Mouse (Mus musculus) natural killer cell, adult 2 months (primary cell): ENCODE measurements around the gene Odf3b.

Experiments
- DNase-seq, 2 experiments: peaks; one replicate each; pipeline ENCODE4 v3.0.0; 2022; ENCODE audit warnings: low spot score in 2 of 2

Odf3b gene

DNA sequence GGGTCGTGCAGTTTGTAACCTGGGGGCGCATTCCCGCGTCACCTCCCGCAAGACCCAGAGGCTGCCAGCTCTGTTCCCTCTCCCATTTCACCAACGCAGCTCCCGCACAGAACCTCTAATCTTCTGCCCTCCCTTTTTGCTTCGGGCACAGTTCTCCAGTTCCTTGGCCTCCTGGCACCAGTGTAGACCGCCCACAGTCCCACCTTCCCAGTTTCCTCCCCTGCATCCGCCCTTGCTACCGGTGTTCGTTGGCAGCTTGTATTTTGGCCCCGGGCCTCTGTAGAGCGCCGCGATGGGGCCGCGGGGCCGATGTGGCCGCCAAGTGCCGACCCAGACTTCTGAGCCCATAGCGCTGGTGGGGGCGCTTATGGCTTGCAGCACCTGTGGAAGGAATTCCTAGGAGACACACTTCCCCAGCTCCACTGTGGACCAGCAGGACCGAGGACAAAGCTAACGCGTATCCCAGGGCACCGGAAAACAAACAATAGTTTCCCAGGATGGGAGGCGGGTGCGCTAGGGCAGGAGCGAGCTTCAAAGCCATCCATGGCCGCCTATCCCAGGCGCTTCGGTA lies at the start of gene Odf3b:
Odf3b (minus strand) TSS at position 452 of the 571 bp plus-strand sequence.
- no peak for DNase-seq

DNA sequence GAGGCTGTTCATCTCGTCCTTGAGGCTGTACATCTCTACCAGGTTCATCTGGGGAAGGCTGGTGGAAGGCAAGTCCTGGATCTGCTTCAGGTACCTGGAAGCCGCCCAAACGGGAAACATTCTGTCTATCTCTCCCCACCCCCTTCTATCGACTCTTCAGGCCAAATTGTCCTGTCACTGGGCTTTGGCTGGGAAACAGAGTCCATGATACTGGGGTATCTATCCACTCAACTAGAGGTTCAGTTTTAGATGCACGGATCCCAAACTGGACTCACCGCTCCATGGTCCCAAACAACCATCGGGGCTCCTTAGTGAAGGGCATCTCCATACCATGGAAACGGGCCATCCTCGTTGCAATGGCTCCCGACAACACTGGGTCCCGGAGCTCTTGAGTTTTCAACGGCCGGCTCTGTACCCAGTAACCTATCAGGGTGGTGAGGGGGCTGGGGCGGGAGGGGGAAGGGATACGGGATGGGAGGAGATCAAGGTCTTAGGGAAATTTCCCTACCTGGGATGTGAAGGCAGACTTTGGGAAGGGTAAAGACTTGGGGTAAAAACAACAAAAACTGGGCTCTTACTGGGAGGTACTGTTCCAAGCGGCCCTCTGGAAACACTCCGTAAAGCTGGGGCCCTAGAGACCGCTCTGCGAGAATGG lies 49.2 kb upstream of the Odf3b start:
- DNase-seq: no peak

DNA sequence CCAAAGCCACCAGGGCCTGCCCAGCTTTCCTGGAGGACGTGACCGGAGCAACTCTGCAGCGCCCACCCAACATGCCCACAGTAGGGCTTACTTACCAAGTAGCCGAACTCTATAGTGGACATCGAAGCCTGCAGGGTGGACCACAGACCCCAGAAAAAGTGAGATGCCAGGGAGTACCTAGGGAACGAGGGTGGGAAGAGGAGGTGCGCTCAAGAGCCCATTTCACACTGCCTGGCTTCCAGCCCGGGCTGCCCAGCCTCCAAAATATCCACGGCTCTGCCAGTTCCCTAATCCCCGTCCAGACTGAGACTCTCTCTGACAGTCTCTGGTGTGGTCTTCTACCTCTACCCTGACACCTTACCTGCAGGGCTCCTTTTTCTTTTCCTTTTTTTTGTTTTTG lies 47.6 kb upstream of the Odf3b start:
- DNase-seq: no peak

DNA sequence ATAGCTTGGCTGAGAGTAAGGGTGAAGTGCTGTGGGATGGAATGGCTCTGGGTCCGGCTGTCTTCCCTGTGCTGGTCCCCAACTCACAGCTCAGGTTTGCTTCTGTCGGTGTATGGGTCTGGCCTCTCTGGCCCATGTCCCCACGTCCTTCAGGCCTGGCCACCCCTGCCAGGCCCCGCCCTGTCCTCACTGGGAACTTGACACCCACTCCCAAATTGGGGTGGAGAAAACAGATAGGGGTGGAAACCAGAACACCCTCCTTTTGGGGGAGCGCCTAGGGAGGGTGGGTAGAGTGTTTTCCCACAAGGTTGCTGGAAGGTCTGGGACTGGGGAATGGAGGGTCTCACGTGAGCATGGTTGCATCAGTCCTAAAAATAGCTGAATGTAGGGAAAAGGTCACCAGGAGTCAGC lies 46.6 kb upstream of the Odf3b start, which contains the start of gene Cpt1b:
Cpt1b (minus strand) TSS at position 153 of the 411 bp plus-strand sequence.
- no peak for DNase-seq

DNA sequence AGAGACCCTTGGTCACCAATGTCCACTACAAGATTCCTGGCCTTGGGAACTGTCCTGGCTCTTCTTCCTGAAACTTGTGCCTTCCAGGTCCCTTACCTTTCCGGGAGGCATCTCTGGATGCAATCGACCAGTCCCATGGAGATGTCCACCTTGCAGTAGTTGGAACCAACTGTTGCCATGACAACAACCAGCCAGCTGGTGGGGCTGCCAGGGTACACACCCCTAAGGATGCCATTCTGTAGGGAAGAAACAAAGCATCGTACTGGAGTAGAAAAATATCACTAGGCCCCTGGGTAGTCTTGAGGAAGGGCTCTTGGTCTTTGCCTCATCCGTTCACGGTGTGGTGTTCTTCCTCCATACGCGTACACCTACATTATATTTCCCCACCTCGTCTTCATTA lies 45.5 kb upstream of the Odf3b start:
- DNase-seq: no peak

DNA sequence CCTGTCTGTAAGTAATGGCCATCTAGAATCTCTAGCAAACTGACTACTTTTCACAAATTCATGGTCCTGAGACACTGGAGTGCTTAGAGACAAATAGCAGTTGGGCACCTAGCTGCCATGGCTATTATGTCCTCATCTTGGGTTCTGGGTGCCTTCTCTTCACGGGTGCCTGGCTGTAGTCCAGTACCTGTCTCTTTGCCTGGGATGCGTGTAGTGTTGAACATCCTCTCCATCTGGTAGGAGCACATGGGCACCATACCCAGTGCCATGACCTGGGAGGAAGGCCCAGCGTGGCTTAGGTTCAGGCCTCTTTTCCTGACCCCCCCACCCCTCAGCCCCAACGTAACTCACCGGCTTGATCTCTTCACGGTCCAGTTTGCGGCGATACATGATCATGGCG lies 42.9 kb upstream of the Odf3b start:
- DNase-seq: no peak

DNA sequence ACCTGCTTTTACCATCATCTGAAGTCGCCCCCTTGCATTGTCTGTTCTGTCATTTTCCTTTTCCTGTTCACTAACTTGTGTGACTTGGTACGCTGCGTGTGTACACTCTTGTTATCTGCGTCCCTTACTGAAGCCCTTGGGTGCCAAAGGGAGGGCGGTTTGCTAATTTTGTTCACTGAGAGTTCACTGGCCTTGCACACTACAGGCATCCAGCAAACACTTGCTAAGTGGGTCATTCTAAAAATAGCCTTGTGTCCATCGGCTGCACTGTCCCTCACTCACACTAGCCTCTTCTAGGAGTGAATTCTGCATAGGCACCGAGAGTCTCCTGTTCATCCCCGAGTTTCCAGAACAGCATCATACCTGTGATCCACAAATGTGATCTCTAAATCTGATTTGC lies 36.2 kb upstream of the Odf3b start:
- DNase-seq: no peak

DNA sequence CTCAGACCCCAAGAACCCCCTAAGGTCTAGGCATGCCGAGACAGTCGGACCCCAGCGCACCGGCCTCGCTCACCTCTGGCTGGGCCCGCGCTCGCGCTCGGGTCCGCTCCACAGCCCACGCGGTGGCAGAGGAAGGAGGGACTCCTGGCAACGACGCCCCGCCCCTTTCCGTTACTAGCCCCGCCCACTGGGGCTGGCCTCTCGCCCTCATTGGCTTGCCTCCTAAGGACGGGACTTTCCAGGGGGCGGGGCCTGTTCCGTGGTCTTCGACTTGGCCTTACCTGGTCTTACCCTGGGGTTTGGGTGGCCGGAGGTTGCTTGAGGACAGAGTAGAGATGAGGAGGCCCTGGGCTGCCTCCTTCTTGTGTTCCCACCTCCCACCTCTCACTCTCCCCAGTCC lies 31.0 kb upstream of the Odf3b start, which contains the start of gene Syce3:
Syce3 (minus strand) TSS at position 386 of the 400 bp plus-strand sequence.
- no peak for DNase-seq

DNA sequence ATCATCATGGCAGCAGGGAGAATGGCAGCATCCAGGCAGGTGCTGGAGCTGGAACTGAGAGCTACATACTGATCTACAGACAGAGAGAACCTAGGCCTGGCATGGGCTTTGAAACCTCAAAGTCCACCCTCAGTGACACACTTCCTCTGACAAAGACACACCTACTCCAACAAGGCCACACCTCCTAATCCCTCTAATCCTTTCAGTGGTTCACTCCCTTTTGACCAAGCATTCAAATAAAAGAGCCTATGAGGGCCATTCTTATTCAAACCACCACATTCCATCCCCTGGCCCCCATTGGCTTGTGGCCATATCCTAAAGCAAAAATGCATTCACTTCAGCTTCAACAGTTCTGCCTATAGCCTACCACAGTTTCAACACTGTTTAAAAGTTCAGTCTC lies 27.6 kb upstream of the Odf3b start:
- DNase-seq: no peak

DNA sequence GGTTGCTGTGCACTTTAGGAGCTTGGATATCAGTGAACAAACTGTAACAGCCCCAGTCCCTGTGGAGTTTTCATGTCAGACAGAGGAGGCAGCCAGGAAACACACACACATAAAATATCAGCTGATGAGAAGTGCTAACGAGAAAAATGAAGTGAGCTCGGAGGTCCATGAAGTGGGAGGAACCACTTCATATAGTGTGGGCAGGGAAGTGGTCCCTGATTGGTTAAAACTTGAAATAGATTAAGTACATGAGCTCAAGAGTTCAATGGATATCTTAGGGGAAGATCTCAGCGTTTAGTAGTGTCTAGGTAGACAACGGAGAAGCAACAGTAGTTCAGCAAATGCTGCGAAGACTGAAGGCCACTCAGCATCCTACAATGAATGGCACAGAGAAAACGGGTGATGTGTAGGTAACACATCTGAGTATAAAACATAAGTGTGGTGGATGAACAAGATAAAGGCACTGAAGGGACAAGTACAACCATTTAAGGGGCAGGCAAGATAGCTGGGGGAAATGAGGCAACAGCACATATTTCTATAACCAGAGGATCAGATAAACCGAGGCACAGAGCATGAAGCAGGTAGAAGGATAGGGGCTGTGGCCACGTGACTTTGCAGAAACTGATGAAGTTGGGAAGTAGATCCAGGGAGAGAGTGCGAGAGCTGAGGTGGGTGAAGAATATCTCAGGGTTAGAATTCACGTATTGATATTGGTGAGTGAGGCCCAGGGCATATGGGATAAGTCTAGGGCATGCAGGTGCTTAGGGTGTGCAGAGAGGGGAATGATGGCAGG lies 25.9 kb upstream of the Odf3b start:
- DNase-seq: no peak

DNA sequence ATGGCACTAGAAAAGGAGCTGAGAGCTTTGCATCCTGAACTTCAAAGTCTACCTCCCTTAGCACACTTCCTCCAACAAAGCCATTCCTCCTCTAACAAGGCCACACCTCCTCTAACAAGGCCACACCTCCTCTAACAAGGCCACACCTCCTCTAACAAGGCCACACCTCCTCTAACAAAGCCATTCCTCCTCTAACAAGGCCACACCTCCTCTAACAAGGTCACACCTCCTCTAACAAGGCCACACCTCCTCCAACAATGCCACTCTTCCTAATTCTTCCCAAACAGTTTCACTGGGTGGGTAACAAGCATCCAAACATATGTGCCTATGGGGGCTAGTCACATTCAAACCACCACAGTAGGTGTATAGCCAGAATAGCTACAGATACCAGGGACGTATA lies 23.4 kb upstream of the Odf3b start:
- DNase-seq: no peak

DNA sequence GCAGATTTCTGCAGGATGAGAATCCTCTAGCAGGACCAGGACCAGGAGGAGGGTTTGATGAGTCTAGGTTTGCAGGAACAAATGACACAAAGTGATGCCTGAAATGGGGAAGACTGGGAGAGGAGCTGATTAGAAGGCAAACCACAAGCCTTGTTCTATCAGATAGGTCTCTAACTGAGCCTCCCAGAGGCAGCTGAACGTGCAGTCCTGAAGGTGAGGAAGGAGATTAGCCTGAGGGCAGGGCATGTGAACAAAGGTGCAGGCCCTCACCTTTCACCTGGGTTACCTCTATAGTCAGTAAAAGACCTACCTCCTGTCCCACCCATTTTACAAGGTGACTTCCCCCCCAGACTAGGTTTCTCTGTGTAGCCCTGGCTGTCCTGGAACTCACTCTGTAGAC lies 20.6 kb upstream of the Odf3b start:
- no peak for DNase-seq

DNA sequence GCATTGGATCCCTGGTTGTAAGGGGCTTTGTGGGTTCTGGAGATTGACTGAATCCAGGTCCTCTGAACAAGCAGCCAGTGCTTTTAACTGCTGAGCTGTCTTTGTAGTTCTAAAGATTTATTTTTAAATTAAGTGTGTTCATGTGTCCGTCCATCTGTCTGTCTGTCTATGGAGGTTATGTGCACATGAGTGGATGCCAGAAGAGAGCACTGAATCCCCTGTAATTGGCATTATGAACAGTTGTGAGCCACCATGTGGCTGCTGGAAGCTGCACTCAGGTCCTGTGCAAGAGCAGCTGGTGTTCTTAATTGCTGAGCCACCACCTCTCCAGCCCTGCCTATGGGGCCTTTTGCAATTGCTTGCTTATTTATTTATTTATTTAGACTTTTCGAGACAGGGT lies 19.1 kb upstream of the Odf3b start:
- no peak for DNase-seq

DNA sequence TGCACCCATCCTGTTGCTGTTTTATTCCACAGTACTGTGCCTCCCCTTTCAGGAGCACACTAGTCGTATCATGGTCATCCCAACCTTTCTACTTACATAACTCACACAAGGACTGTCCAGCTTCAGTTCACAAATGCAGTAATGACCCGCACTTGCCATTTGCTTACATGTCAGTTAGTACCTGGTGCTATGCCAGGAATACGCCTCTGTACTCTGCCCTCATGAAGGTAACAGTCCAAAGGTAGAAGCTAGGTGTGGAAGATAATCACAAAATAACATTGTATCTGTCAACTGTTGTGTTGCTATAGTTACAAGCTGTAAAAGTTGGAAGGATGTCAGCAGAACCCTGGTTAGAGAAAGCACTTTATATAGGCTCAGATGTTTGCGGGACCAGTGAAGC lies 17.8 kb upstream of the Odf3b start:
- no peak for DNase-seq

DNA sequence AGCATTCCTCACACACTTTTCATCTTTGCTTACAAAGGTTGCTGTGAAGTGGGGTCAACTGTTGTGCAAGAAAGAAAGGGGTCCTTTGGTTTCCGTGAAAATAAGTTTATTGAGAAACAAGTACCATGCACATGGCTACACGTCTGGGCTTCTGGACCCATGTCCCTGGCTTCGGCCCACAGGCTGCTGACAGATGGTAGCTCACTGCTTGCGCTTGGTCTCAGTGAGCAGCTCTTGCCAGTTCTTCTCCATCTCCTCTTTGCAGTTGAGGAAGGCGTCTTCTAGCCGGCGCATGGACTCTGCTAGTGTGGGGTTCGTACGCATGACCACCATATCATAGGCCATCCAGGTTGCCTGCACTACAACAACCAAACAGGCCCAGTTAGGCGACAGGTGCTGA lies 11.0 kb upstream of the Odf3b start:
- DNase-seq: no peak

DNA sequence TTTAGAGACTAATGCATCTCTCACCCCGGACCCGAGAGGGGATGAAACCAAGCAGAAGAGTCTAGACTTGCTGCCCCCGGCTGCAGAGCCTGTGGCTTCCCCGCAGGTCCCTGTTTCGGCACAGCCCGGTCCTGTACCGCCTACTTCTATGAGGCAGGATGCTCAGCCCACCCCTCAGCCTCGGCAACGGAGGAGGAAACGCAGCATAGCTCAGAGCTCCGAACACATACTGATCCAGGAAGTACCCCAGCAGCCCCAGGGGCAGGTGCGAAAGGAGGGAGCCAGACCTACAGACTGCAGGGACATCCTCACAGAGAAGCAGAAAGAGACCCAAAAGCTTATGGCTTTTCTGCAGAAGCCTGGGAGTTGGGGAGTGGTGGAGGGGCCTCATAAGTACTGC lies 8.0 kb upstream of the Odf3b start:
- no peak for DNase-seq

DNA sequence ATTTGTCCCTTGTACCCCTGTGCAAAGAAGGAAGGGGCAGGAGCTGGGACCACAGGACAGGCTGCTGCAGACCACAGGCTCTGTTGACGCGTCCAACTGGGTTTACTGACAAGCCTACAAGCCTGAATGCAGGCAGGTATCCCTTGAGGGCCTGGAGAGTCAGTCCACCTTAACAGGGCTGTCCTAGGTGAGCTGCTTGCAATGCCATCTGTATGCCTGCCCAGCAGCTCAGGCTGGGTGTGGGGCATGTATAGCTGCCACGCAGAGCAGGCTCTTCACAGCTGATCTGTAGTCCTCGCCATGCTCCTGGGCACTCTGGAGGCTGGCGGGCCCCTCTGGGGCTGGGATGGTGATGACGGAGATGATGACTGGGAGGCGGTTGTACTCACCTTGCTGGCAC lies 5.5 kb upstream of the Odf3b start, which contains the start of gene Klhdc7b:
Klhdc7b (plus strand) TSS at position 301 of the 400 bp plus-strand sequence.
- no peak for DNase-seq

DNA sequence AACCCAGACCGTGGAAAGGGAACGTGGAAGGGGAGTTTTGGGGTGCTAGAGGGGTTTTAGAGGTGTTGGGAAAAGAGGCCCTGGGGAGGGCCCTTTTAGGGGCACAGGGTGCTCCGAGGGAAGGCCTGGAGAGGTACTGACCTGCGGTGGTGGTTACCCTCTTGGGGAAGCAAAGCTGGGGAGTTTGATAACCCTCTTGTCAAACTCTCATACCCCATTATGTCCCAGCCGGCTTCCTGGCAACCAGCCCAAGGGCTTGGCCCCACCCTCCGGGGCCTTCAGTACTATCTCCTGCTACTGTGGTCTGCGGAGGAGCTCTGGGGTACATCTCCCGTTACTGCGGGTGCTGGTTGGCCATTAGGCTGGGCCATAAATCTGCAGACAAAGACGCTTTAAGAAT lies 347 bp upstream of the Odf3b start:
- DNase-seq: no peak

DNA sequence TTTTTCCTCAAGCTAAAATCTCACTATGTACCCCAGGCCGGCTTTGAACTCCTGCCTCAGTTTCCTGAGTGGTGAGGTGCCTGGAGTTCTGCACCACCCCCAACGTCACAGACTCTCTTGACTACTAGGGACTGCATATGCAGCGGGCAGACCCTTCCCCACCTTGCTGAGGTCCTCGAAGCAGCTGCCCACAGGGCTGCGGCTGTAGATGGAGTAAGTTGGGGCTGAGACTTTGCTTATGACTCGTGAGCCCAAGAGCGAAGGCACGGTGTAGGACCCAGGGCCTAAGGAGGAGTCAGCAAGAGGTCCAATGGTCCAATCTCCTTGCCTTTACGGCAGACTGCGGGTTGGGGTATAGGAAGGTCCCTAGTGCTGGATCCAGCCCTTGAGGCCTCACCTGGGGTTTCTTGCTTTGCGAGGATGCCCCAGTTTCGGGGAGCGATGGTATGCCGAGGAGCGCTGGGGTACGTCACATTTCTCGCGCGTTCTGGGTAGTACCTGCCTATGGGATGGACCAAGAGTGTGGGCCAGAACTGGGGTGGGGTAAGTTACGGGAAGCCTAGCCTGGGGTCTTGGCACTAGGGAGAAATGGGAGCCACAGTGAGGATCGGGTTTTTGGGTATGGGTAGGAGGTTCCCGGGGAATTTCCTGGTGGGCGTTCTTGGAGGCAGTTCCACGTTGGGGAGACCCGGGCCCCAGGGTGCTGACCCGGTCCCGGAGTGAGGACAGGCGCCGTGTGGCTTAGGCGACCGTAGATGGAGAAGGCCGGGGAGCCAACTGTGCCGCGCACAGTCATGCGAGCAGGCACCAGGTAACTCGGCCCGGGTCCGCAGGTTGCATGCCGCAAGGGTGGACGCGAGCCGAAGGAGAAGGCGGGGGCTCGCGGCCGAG lies 899 bp downstream of the Odf3b start:
- no peak for DNase-seq

DNA sequence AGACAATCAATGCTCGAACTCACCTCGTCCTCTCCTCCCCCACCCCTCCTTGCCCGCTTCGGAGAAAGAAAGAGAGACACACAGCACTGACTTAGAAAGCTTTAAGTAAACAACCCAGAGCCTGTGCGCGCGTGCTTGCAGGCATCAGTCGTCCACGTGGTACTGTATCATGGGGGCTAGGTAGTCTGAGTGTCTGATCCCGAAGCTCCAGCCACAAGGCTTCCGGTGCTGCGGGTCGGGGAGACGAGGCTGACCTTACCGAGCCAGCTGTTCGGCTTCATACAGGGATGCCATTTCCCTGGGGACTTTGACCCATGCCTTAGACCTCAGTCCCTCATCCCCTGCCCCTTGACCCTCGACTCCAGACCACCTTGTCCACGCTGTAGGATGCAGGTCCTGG lies 1.7 kb downstream of the Odf3b start:
- no peak for DNase-seq

DNA sequence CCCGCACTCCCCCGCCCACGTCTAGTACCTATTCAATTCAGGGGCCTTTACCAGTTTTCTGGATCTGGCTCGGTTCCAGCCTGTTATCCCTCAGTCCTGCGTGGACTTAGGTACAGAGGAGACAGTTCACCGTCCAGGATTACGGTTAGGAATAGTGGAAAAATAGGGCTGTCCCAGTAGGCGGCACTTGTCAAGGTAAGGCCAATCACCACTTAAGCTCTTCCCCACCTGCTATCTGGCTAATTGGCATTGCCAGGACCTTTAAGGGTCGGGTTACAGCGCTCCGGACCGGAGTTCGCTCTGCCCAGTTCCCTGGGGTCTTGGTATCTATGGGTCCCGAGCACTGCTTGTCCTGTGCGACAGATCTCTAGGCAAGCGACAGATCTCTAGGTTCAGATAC lies 2.1 kb downstream of the Odf3b start, which contains the start of gene Tymp:
Tymp (minus strand) TSS at position 83 of the 400 bp plus-strand sequence.
- no peak for DNase-seq

DNA sequence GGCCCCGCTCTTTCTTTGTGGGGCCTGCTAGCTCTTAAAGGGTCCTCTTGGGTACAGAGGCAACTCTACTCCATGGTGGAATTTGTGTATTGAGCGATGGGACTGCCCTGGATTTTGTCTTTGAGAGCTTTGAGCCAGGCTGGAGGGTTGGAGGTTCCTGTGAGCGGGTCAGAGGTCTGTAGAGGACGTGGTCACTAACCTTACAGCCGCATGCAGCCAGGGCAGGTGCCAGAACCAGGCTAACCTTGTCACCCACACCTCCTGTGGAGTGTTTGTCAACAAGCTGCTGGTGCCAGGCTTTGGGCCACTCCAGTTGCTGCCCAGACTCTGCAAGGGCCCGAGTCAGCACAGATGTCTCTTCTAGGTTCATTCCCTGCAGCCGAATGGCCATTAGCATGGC lies 3.0 kb downstream of the Odf3b start:
- no peak for DNase-seq
